Mouse (Mus musculus): Measurements from ENCODE around the gene Diras1. TPM values are rescaled to one million over a fixed set of nuclear protein-coding genes. Genes with fewer than 3 reads are reported as not detected.

Gene Diras1
- total RNA-seq, 2 experiments from 2014 or later: 92.4 to 110 TPM

GRCm38 (mm10) chr10:81029031-81029430, 3.6 kb upstream of the Diras1 start:
- no peak for DNase-seq (ENCODE audit: low spot score in 2 of 2)

DNA sequence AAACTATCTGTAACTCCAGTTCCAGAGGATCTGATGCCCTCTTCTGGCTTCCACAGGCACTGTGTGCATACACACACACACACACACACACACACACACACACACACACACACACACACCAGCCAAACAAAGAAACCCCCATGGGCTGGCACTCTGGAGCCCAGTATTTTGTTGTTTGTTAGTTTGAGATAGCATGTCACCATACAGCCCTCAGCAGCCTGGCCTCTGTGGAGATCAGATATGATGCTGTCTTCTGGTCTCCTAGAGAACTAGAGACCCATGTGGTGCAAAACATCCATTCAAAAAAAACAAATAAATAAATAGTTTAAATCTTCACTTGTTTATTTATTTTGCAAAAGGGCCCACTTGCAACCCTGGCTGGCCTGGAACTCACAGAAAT, 2.8 kb upstream of the Diras1 start:
- DNase-seq (ENCODE audit: low spot score in 2 of 2): no peak

DNA sequence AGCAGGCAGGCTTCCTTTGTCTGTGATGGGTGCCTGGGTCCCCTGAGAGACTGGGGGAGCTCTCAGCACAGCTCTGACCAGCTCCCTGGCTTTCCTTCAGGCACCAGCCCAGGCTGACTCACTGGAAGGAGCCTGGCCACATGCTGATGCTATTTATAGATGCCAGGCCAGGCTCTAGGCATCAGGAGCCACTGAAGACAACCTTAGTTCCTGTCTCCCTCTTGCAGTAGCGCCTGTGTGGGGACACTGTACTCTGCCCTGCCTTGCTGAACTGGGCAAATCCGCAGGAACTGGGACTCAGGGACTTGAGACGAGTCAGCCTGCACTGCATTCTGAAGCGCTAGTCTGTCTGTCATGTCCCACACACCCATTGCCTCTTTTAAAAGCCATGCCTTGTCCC, 1.9 kb upstream of the Diras1 start:
- DNase-seq (ENCODE audit: low spot score in 2 of 2): no peak

GRCm38 (mm10) chr10:81026857-81027256, 1.4 kb upstream of the Diras1 start:
- DNase-seq (ENCODE audit: low spot score in 2 of 2): no peak

GRCm38 (mm10) chr10:81025047-81025621, 328 bp downstream of the Diras1 start:
- DNase-seq (ENCODE audit: low spot score in 2 of 2): no peak

DNA sequence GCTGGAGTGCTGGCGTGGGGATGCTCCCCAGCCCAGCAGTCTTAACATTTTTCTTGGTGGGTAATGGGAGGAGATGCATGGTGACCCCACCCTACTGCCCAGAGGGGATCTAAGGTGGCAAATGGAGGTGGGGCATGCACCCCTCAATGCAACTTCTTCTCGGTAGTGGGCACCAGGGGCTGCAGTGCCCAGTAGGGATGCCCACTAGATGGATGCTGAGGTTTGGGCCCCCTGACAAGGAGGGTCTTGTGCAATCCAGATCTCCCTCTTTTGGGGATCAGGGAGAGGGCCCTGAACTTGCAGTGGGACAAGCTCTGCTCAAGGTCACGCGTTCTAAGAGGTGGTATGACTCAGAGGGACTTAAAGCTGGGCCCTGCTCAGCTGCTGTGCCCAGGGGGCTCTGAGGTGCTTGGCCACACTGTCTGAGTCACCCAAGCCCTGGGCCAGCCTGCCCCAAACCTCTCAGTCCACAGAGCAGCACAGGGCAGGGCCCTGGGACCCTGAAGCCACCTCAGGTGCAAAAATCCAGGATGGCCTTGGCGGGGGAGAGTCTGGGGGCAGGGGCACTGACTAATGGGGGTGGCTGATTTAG, 1.0 kb downstream of the Diras1 start:
- DNase-seq (ENCODE audit: low spot score in 2 of 2): no peak

GRCm38 (mm10) chr10:81022744-81023143, 2.7 kb downstream of the Diras1 start:
- DNase-seq (ENCODE audit: low spot score in 2 of 2): peak in 1 of 2 experiments; percentile 49

GRCm38 (mm10) chr10:81021547-81022110, 3.8 kb downstream of the Diras1 start:
- DNase-seq (ENCODE audit: low spot score in 2 of 2): no peak

DNA sequence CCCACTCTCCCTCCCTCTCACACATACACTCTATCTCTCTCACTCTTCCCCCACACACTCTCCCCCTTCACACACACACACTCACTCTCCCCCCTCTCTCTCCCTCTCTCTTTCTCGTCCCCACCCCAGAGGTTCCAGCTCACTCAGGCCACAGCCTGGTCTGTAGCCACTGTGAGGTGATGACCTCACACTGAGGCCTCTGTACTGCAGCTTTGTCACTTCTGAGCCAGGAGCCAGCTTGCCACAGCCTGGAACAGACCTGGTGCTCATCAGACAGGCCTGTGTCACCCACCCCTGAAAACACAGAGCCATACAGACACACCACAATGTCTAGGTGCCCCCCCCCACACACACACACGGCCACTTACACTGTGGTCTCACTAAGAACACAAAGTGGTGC, 5.3 kb downstream of the Diras1 start:
- no peak for DNase-seq (ENCODE audit: low spot score in 2 of 2)

- no peak for DNase-seq (ENCODE audit: low spot score in 2 of 2)
These were observed 5.8 kb downstream of the Diras1 start for GRCm38 (mm10) chr10:81019687-81020086.

DNA sequence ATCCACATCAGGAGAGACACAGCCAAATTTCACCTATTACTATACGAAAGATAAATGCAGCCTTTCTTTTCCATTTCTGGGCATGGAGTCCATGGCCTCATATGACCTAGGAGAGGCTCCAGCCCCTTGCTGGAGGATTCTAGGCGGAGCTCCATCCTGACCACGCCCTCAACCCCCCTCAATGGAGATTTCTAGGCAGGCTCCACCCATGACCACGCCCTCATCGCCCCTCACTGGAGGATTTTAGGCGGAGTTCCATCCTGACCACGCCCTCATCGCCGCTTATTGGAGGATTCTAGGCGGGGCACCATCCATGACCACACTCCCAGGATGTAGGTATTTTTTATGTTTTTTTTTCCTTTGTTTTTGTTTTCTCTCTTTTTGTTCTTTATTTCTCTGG, 7.1 kb downstream of the Diras1 start:
- peak in 1 of 2 experiments; percentile 66 for DNase-seq (ENCODE audit: low spot score in 2 of 2)

DNA sequence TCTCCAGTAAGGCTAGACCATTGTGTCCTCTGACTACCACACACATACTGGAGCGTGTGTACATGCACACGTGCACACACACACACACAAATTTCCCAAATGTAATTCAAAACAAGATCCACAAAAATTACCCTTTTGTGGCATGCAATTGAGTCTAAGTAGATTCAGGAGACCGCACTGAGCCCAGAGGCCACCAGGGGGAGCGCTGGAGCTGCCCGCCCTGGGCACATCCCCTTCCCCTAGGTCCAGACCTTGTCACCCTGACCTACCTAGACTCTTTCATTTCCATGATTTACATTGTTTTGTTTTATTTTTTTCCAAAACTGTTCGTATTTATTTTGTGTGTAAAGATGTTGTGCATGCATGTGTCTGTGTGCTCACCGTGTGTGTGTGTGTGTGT, 8.8 kb downstream of the Diras1 start:
- DNase-seq (ENCODE audit: low spot score in 2 of 2): peak in 1 of 2 experiments; percentile 69

GRCm38 (mm10) chr10:81015666-81016065, 9.8 kb downstream of the Diras1 start:
- DNase-seq (ENCODE audit: low spot score in 2 of 2): no peak

- peak; percentile 99 for DNase-seq (ENCODE audit: low spot score in 2 of 2)
These were observed 10.8 kb downstream of the Diras1 start, which contains the start of gene Gng7 for GRCm38 (mm10) chr10:81014393-81015384. TSS of gene Gng7 (minus strand) at chr10:81014945.

GRCm38 (mm10) chr10:81010851-81011250, 14.6 kb downstream of the Diras1 start:
- no peak for DNase-seq (ENCODE audit: low spot score in 2 of 2)

DNA sequence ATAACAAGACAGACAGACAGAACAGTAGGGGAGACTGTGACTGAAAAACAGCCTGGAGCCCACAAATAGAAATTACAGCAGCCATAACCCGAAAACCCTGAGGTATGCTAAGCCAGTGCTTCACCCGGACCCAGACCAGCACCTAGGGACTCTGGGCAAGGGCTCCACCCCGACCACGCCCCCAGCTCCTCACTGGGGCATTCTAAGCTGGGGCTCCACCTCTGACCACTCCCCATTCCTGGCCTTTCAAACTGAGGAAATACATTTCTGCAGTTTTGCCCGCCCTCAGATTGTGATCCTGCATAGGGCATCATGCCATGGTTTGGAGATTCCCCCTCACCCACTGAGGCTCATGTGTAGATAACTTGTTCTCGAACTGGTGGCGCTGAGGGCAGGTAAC, 18.2 kb downstream of the Diras1 start:
- no peak for DNase-seq (ENCODE audit: low spot score in 2 of 2)

DNA sequence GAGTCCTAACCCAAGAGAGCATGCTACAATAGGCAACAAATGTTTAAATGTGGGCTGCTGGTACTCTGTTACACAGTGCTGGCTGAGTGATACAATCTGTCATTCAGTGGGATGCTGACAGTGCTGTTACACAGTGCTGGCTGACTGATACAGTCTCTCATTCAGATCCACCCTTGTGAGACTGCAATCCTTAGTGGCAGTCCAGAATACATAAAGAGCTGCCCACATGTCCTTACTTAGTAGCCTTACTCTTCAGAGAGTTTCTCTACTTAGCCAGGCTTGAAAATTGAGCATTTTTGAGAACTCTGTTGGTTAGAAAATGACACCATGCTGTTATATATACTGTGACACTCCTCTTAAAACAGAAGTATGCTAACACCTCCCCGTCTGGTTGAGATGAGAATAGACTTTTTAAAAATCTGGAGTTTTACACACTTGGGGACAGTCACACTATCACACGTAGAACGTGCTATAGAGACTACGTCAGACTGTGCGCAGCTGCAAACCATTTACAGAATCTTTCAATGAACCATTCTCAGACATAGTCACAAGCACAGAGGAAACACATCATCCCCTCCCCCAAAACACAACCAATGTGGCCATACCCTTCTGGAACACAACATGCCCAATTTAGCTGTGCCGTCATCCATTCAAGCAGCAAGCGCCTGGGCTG, 19.3 kb downstream of the Diras1 start:
- no peak for DNase-seq (ENCODE audit: low spot score in 2 of 2)

DNA sequence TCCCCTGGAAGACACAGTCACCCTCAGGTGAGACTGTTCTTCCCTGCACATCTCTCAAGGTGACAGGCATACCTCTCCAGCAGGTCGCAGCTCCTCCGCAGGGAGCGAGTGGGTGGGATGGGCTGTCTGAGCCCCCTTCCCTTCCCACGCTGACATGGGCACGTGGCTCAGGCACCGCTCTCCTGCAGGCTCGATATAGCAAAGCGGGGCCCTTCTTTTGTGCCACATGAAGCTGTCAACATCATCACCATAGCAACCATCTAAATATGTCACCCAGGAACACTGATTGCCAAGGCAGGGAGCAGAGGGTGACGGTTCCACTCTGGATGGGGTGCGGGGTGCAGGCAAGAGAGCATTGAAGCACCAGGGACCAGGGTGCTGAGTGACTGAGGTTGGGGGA, 24.3 kb downstream of the Diras1 start:
- DNase-seq (ENCODE audit: low spot score in 2 of 2): peak in 1 of 2 experiments; percentile 57

DNA sequence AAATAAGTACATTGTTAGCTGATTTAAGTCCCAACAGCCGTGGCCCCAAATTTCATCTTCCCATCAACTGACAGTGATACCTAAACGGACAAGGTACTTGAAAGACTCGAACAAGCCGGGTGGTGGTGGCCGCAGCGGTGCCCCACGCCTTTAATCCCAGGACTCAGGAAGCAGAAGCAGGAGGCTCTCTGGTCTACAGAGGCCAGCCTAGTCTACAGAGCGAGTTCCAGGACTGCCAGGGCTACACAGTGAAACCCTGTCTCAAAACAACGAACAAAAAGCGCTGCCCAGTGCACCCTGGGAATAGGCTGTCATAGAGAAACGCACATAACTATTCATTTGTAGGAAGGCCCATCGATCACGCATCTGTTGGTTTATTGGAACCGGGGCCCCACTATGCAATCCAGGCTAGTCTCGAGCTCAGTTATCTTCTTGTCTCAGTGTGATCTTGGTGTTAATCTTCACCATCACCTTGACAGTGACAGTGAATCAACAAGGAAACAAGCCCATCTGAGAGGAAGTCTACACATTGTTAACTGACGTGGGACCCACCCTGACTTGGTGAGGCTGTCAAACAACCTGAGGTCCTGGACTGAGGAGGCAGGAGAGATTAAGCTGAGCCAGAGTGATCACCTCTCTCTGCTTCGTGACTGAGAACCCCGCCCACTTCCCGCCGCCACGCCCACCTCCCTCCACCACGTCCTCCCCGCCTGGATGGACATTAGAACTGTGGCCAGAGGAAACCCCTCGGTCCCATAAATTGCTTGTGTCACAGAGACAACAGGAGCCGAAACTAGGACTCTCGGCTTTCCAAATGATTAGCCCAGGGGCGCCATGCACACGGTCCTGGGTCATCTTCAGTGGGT, 25.0 kb downstream of the Diras1 start:
- DNase-seq (ENCODE audit: low spot score in 2 of 2): no peak
